Mouse (Mus musculus): ENCODE data around the gene Ovch2. TPM values are rescaled to one million over a fixed set of nuclear protein-coding genes. Genes with fewer than 3 reads are reported as not detected.

Ovch2 gene
- not detected in 2 replicates for polyA plus RNA-seq (2012; rRNA removed)

GRCm38 (mm10) chr7:107801108-107801507 lies at the start of gene Ovch2:
Gene Ovch2, minus strand, starts transcription at chr7:107801208.

GRCm38 (mm10) chr7:107847390-107847789 lies 46.4 kb upstream of the Ovch2 start, which contains the start of gene Olfr470:
Gene Olfr470, minus strand, starts transcription at chr7:107847490.

GRCm38 (mm10) chr7:107825441-107825840 lies 24.4 kb upstream of the Ovch2 start, which contains the start of gene Olfr469:
Gene Olfr469, minus strand, starts transcription at chr7:107825541.

GRCm38 (mm10) chr7:107811963-107812362 lies 11.0 kb upstream of the Ovch2 start, which contains the start of gene Olfr467:
Gene Olfr467, plus strand, starts transcription at chr7:107812263.

GRCm38 (mm10) chr7:107757308-107758151 lies 43.5 kb downstream of the Ovch2 start, which contains the start of gene Cyb5r2:
Gene Cyb5r2, minus strand, starts transcription at chr7:107758032.

Other genes starting within 250 kb of the Ovch2 start
- gene Olfml1, start 233.8 kb downstream of the Ovch2 start, polyA plus RNA-seq (2012; rRNA removed), result 1.1 and 1.6 TPM in 2 replicates
- 5.3 and 5.8 TPM in 2 replicates for gene Ppfibp2, start 206.0 kb downstream of the Ovch2 start, polyA plus RNA-seq (2012; rRNA removed)
- not detected in 2 replicates for gene 5330417H12Rik, start 176.0 kb downstream of the Ovch2 start, polyA plus RNA-seq (2012; rRNA removed)
- 0.02 TPM in 1 of 2 replicates, not detected in the other for gene Cyb5r2, start 43.2 kb downstream of the Ovch2 start, polyA plus RNA-seq (2012; rRNA removed)
- gene Olfr467, start 11.1 kb upstream of the Ovch2 start, polyA plus RNA-seq (2012; rRNA removed), result not detected in 2 replicates
- not detected in 2 replicates for gene Olfr469, start 24.3 kb upstream of the Ovch2 start, polyA plus RNA-seq (2012; rRNA removed)
- not detected in 2 replicates for gene Olfr470, start 46.3 kb upstream of the Ovch2 start, polyA plus RNA-seq (2012; rRNA removed)
- gene Olfr472, start 96.7 kb upstream of the Ovch2 start, polyA plus RNA-seq (2012; rRNA removed), result not detected in 2 replicates
- not detected in 2 replicates for gene Olfr473, start 129.2 kb upstream of the Ovch2 start, polyA plus RNA-seq (2012; rRNA removed)
- gene Olfr474, start 153.4 kb upstream of the Ovch2 start, polyA plus RNA-seq (2012; rRNA removed), result not detected in 2 replicates
- gene Olfr476, start 163.6 kb upstream of the Ovch2 start, polyA plus RNA-seq (2012; rRNA removed), result not detected in 2 replicates
- gene Olfr477, start 185.5 kb upstream of the Ovch2 start, polyA plus RNA-seq (2012; rRNA removed), result not detected in 2 replicates
- not detected in 2 replicates for gene Olfr478, start 232.8 kb upstream of the Ovch2 start, polyA plus RNA-seq (2012; rRNA removed)
- not detected in 2 replicates for gene Olfr479, start 249.5 kb upstream of the Ovch2 start, polyA plus RNA-seq (2012; rRNA removed)